8 mouse cellular contexts compared by ENCODE assay signal in the genomic region with DNA sequence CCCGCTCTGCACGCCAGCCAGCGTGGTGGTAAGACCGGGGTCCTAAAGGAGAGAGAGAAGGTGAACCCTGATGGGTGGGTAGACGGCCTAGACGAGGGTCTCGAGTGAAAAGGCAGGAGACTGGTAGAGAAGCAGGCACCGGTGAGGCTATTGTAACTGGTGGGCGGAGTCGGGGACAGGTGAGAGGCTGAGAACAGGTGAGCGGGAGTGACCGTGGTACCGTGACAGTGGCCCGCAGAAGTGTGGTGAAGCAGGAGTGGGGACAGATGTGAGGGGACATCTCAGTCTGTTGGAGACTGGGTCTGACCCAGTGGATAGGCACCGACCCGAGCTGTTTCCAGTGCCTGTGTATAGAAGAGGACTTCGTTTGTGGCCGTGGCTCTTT. TPM values are rescaled to one million over a fixed set of nuclear protein-coding genes. Genes with fewer than 3 reads are reported as not detected.
A peak's percentile ranks its signal among the peaks of the same experiment; 100 is the strongest.
DNase-seq lines count a peak whose midpoint lies in the region; ATAC-seq lines count a peak whose summit lies in the region.

No protein-coding gene starts in this region.

- H3K4me2 ChIP-seq in heart, embryonic 15.5 days = peak overlapping the region; percentile 77
- H3K4me2 ChIP-seq in hindbrain, embryonic 16.5 days (ENCODE audit: low read length) = peak overlapping the region; percentile 81
- H3K4me2 ChIP-seq in midbrain, embryonic 13.5 days (replicated peaks) = peak overlapping the region; percentile 78

- no peak; the same call in 1 of the 2 replicates for ATAC-seq in heart, embryonic 15.5 days (replicated peaks; ENCODE audit: insufficient number of reproducible peaks, insufficient read depth, low FRiP score, low read depth)
- ATAC-seq in hindbrain, embryonic 16.5 days = no peak; the same call in 1 of the 2 replicates
- ATAC-seq in midbrain, embryonic 13.5 days = peak; percentile 37; the same call in 1 of the 2 replicates
- ATAC-seq in megakaryocyte-erythroid progenitor cell, adult 5-6 weeks (replicated peaks; ENCODE audit: low FRiP score, low TSS enrichment, poor library complexity, severe bottlenecking) = no peak

- no peaks in the 10 kb centered on the region for H3K36me3 ChIP-seq in heart, embryonic 15.5 days
- H3K36me3 ChIP-seq in hindbrain, embryonic 16.5 days (ENCODE audit: control insufficient read depth, insufficient read depth, low read length) = no peaks in the 10 kb centered on the region
- no peaks in the 10 kb centered on the region for H3K36me3 ChIP-seq in midbrain, embryonic 13.5 days

- H3K4me1 ChIP-seq in heart, embryonic 15.5 days (replicated peaks) = peaks cover 45% of the 10 kb centered on the region
- H3K4me1 ChIP-seq in brown adipose tissue, adult 24 weeks (ENCODE audit: control insufficient read depth, insufficient read depth, insufficient read length, low read length) = peaks cover 4% of the 10 kb centered on the region
- H3K4me1 ChIP-seq in hindbrain, embryonic 16.5 days (ENCODE audit: control insufficient read depth, insufficient read depth, low read depth, low read length) = peaks cover 12% of the 10 kb centered on the region
- H3K4me1 ChIP-seq in midbrain, embryonic 13.5 days (replicated peaks) = peaks cover 35% of the 10 kb centered on the region

- peak overlapping the region; percentile 42 for H3K9ac ChIP-seq in heart, embryonic 15.5 days
- H3K9ac ChIP-seq in hindbrain, embryonic 16.5 days (ENCODE audit: low read depth, low read length) = peak overlapping the region; percentile 84
- peak overlapping the region; percentile 69 for H3K9ac ChIP-seq in midbrain, embryonic 13.5 days (replicated peaks)

- H3K27ac ChIP-seq in heart, embryonic 15.5 days = no peak overlapping the region
- no peak overlapping the region for H3K27ac ChIP-seq in brown adipose tissue, adult 24 weeks (replicated peaks; ENCODE audit: low read depth, low read length)
- H3K27ac ChIP-seq in hindbrain, embryonic 16.5 days (ENCODE audit: low read depth, low read length) = peak overlapping the region; percentile 80
- peak overlapping the region; percentile 54 for H3K27ac ChIP-seq in midbrain, embryonic 13.5 days

- H3K9me3 ChIP-seq in heart, embryonic 15.5 days (replicated peaks) = no peaks in the 10 kb centered on the region
- H3K9me3 ChIP-seq in hindbrain, embryonic 16.5 days (ENCODE audit: control insufficient read depth, low read length) = no peaks in the 10 kb centered on the region
- H3K9me3 ChIP-seq in midbrain, embryonic 13.5 days = no peaks in the 10 kb centered on the region

- peak overlapping the region; percentile 55 for H3K4me3 ChIP-seq in heart, embryonic 15.5 days
- H3K4me3 ChIP-seq in brown adipose tissue, adult 24 weeks (ENCODE audit: insufficient read depth, low read depth, low read length) = peak overlapping the region; percentile 62
- peak overlapping the region; percentile 73 for H3K4me3 ChIP-seq in hindbrain, embryonic 16.5 days (ENCODE audit: low read length)
- H3K4me3 ChIP-seq in midbrain, embryonic 13.5 days (replicated peaks) = peak overlapping the region; percentile 63

- DNase-seq in heart, adult 8-10 months (ENCODE audit: low spot score) = no peak
- DNase-seq in adrenal gland, postnatal 4 days (ENCODE audit: low spot score in 2 of 2) = no peak
- no peak for DNase-seq in embryo, embryonic 9.5 days (ENCODE audit: extremely low spot score)

- no peaks in the 10 kb centered on the region for H3K27me3 ChIP-seq in heart, embryonic 15.5 days
- H3K27me3 ChIP-seq in hindbrain, embryonic 16.5 days (replicated peaks; ENCODE audit: control insufficient read depth, insufficient read depth, low read length) = no peaks in the 10 kb centered on the region
- no peaks in the 10 kb centered on the region for H3K27me3 ChIP-seq in midbrain, embryonic 13.5 days

- WGBS in heart, embryonic 15.5 days = 14% methylated on average over 18 of the region's 18 CpGs
- WGBS in hindbrain, embryonic 16.5 days = 12% methylated on average over 18 of the region's 18 CpGs
- WGBS in midbrain, embryonic 13.5 days = 9% methylated on average over 18 of the region's 18 CpGs

RNA-seq across cellular contexts. Expression of a gene that starts 0.5 kb away (rescaled TPM):
- 3.3 and 5.4 TPM in 2 replicates for polyA plus RNA-seq in heart, embryonic 15.5 days (2015; fragmentation: Nextera tagmentation; extraction: Ambion mirVana)
- total RNA-seq in heart, adult 8-10 months (2022) = 1 to 10 TPM; 1.4 to 2.1 (median 1.9) TPM
- polyA plus RNA-seq in brown adipose tissue, adult 24 weeks (2012; ENCODE audit: insufficient read depth, insufficient read length, missing spikeins) = 3.4 and 3.8 TPM in 2 replicates
- polyA plus RNA-seq in hindbrain, embryonic 16.5 days (2015; fragmentation: Nextera tagmentation; extraction: Ambion mirVana) = 31.3 and 31.9 TPM in 2 replicates
- polyA plus RNA-seq in midbrain, embryonic 13.5 days (2015; fragmentation: Nextera tagmentation; extraction: Ambion mirVana) = 24.4 and 30.6 TPM in 2 replicates
- 1 to 10 TPM; 5.3 to 9.1 TPM for total RNA-seq in adrenal gland, postnatal 4 days (2021)
- total RNA-seq in megakaryocyte-erythroid progenitor cell, adult 5-6 weeks (2014; fragmentation: Nextera tagmentation) = 6.2 and 22.7 TPM in 2 replicates
- 4.8 and 11.5 TPM in 2 replicates for total RNA-seq in megakaryocyte-erythroid progenitor cell, adult 5-6 weeks (2017)

RNA-seq across cellular contexts. Expression of a gene that starts 6.3 kb away (rescaled TPM):
- not detected in 2 replicates for polyA plus RNA-seq in heart, embryonic 15.5 days (2015; fragmentation: Nextera tagmentation; extraction: Ambion mirVana)
- not detected for total RNA-seq in heart, adult 8-10 months (2022)
- polyA plus RNA-seq in brown adipose tissue, adult 24 weeks (2012; ENCODE audit: insufficient read depth, insufficient read length, missing spikeins) = not detected in 2 replicates
- not detected in 2 replicates for polyA plus RNA-seq in hindbrain, embryonic 16.5 days (2015; fragmentation: Nextera tagmentation; extraction: Ambion mirVana)
- not detected in 2 replicates for polyA plus RNA-seq in midbrain, embryonic 13.5 days (2015; fragmentation: Nextera tagmentation; extraction: Ambion mirVana)
- 1 to 10 TPM in 1 of 2 experiments, under 1 TPM in 1; 0.78 to 1.6 TPM for total RNA-seq in adrenal gland, postnatal 4 days (2021)
- 1.2 TPM in 1 of 2 replicates, not detected in the other for total RNA-seq in megakaryocyte-erythroid progenitor cell, adult 5-6 weeks (2014; fragmentation: Nextera tagmentation)
- not detected in 2 replicates for total RNA-seq in megakaryocyte-erythroid progenitor cell, adult 5-6 weeks (2017)

RNA-seq across cellular contexts. Expression of a gene that starts 38.7 kb away (rescaled TPM):
- polyA plus RNA-seq in heart, embryonic 15.5 days (2015; fragmentation: Nextera tagmentation; extraction: Ambion mirVana) = 1.2 and 1.4 TPM in 2 replicates
- total RNA-seq in heart, adult 8-10 months (2022) = under 1 TPM; 0.31 to 0.49 (median 0.32) TPM
- polyA plus RNA-seq in brown adipose tissue, adult 24 weeks (2012; ENCODE audit: insufficient read depth, insufficient read length, missing spikeins) = 0.21 and 1.1 TPM in 2 replicates
- 1.5 and 1.7 TPM in 2 replicates for polyA plus RNA-seq in hindbrain, embryonic 16.5 days (2015; fragmentation: Nextera tagmentation; extraction: Ambion mirVana)
- 1.7 and 1.8 TPM in 2 replicates for polyA plus RNA-seq in midbrain, embryonic 13.5 days (2015; fragmentation: Nextera tagmentation; extraction: Ambion mirVana)
- total RNA-seq in adrenal gland, postnatal 4 days (2021) = 1 to 10 TPM; 9.0 to 9.5 TPM
- total RNA-seq in megakaryocyte-erythroid progenitor cell, adult 5-6 weeks (2014; fragmentation: Nextera tagmentation) = 0.45 TPM in 1 of 2 replicates, not detected in the other
- total RNA-seq in megakaryocyte-erythroid progenitor cell, adult 5-6 weeks (2017) = 0.42 TPM in 1 of 2 replicates, not detected in the other

RNA-seq across cellular contexts. Expression of a gene that starts 46.3 kb away (rescaled TPM):
- polyA plus RNA-seq in heart, embryonic 15.5 days (2015; fragmentation: Nextera tagmentation; extraction: Ambion mirVana) = 64.9 and 86.2 TPM in 2 replicates
- 10 to 100 TPM; 30.1 to 36.9 (median 33.7) TPM for total RNA-seq in heart, adult 8-10 months (2022)
- 30.4 and 48.6 TPM in 2 replicates for polyA plus RNA-seq in brown adipose tissue, adult 24 weeks (2012; ENCODE audit: insufficient read depth, insufficient read length, missing spikeins)
- 83.2 and 87.5 TPM in 2 replicates for polyA plus RNA-seq in hindbrain, embryonic 16.5 days (2015; fragmentation: Nextera tagmentation; extraction: Ambion mirVana)
- 43.7 and 44.3 TPM in 2 replicates for polyA plus RNA-seq in midbrain, embryonic 13.5 days (2015; fragmentation: Nextera tagmentation; extraction: Ambion mirVana)
- total RNA-seq in adrenal gland, postnatal 4 days (2021) = 100 to 1,000 TPM; 113 to 115 TPM
- total RNA-seq in megakaryocyte-erythroid progenitor cell, adult 5-6 weeks (2014; fragmentation: Nextera tagmentation) = 52.0 and 52.8 TPM in 2 replicates
- total RNA-seq in megakaryocyte-erythroid progenitor cell, adult 5-6 weeks (2017) = 37.6 and 74.5 TPM in 2 replicates

RNA-seq across cellular contexts. Expression of a gene that starts 55.6 kb away (rescaled TPM):
- 885 and 887 TPM in 2 replicates for polyA plus RNA-seq in heart, embryonic 15.5 days (2015; fragmentation: Nextera tagmentation; extraction: Ambion mirVana)
- total RNA-seq in heart, adult 8-10 months (2022) = 1,000 to 10,000 TPM; 2,127 to 2,243 (median 2,213) TPM
- 1,481 and 1,573 TPM in 2 replicates for polyA plus RNA-seq in brown adipose tissue, adult 24 weeks (2012; ENCODE audit: insufficient read depth, insufficient read length, missing spikeins)
- polyA plus RNA-seq in hindbrain, embryonic 16.5 days (2015; fragmentation: Nextera tagmentation; extraction: Ambion mirVana) = 521 and 553 TPM in 2 replicates
- polyA plus RNA-seq in midbrain, embryonic 13.5 days (2015; fragmentation: Nextera tagmentation; extraction: Ambion mirVana) = 366 and 383 TPM in 2 replicates
- 100 to 1,000 TPM; 475 to 524 TPM for total RNA-seq in adrenal gland, postnatal 4 days (2021)
- 281 and 361 TPM in 2 replicates for total RNA-seq in megakaryocyte-erythroid progenitor cell, adult 5-6 weeks (2014; fragmentation: Nextera tagmentation)
- total RNA-seq in megakaryocyte-erythroid progenitor cell, adult 5-6 weeks (2017) = 283 and 345 TPM in 2 replicates

Comparison
In these comparisons a context has a peak if more than half of its experiments do, and no peak if none do; other contexts are left out.
1. H3K27ac ChIP-seq: peak in hindbrain, embryonic 16.5 days (single experiment) and midbrain, embryonic 13.5 days (single experiment); none in heart, embryonic 15.5 days (single experiment) and brown adipose tissue, adult 24 weeks (single experiment).
2. Peak in every context shown above with its lines, with median percentiles within 50 percentile points of each other: H3K4me2 ChIP-seq, H3K4me3 ChIP-seq and H3K9ac ChIP-seq.